Mouse (Mus musculus): ENCODE data around the gene Gdpd2. TPM values are rescaled to one million over a fixed set of nuclear protein-coding genes. Genes with fewer than 3 reads are reported as not detected.

The Gdpd2 gene
- polyA plus RNA-seq (2014; fragmentation: Nextera tagmentation; extraction: Ambion mirVana), result 0.20 and 0.30 TPM in 2 replicates

DNA sequence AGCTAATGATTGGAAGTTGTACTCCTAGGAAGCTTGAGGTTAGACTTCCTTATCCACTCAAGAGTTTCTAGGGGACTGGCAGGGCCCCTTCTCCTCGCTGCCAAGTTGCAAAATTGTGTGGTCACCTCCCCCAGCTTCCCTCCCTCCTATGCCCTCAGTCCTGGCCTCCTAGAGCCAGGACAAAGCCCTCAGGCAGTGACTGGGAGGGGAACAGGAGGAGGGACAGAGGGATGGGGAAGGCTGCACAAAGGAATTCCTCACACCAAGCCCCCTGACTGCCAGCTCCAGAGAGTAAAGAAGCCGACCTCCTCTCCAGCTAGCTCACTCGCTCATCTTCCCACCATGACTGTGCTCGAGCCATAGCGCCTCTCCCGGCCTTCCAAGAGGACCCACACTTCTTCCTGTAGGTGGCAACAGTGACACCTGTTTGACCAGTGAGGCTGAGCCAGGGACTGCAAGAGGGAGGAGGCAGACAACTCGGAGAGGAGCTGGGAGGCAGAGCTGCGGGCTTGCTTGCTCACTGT, at the start of gene Gdpd2:
TSS of gene Gdpd2 (plus strand) at position 209 of the 524 bp plus-strand sequence.
- 13% methylated on average over 8 of the region's 8 CpGs for WGBS
- peak; percentile 50 for DNase-seq
- H3K27ac ChIP-seq (ENCODE audit: low read depth), result no peak within 1 kb of the TSS
- TF ChIP-seq CTCF (IDR thresholded peaks at IDR 0.05; ENCODE audit: low read depth), result peak; percentile 51
- H3K9me3 ChIP-seq (ENCODE audit: low read depth, low read length), result no peaks in the 10 kb centered on the region
- H3K4me3 ChIP-seq (ENCODE audit: low read depth, low read length), result no peak within 1 kb of the TSS
- no peaks in the 10 kb centered on the region for H3K27me3 ChIP-seq (ENCODE audit: insufficient read depth, low read length)
- H3K9ac ChIP-seq, result no peak within 1 kb of the TSS
- H3K4me1 ChIP-seq (ENCODE audit: insufficient read depth), result no peaks in the 10 kb centered on the region
- H3K36me3 ChIP-seq (ENCODE audit: insufficient read depth), result peaks cover 24% of the 10 kb centered on the region
- H3K4me2 ChIP-seq, result peak within 1 kb of the TSS; percentile 35
- peak; percentile 75; the same call in 1 of the 2 replicates for ATAC-seq (ENCODE audit: insufficient read depth)

DNA sequence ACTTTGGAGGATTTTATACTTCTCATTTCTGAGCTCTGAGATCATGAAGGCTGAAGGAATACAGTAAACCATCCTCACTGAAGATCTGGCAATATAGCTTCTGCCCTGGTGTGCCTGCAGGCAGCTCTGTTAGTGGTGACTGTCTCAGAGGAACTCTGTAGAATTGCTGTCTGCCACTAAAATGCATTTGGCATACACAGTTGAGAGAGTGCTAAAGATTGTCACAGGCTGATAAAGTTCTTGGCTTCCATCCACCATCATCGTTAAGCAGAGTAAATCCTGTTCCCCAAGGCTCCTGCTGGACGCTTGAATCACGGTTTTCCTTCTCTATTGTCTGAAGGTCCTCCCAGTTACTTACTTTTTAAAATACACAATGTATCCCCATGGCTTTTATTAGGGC, 43.1 kb upstream of the Gdpd2 start:
- Histone ChIP-seq H3K36me3 (ENCODE audit: insufficient read depth) (peaks cover 22% of the 10 kb centered on the region), H3K9ac (no peak overlapping the region), H3K4me2 (no peak overlapping the region), H3K4me1 (ENCODE audit: insufficient read depth) (no peaks in the 10 kb centered on the region), H3K9me3 (ENCODE audit: low read depth, low read length) (no peaks in the 10 kb centered on the region), H3K4me3 (ENCODE audit: low read depth, low read length) (no peak overlapping the region), H3K27me3 (ENCODE audit: insufficient read depth, low read length) (no peaks in the 10 kb centered on the region), H3K27ac (ENCODE audit: low read depth) (no peak overlapping the region)
- TF ChIP-seq CTCF (IDR thresholded peaks at IDR 0.05; ENCODE audit: low read depth), result no peak
- no peak for ATAC-seq (ENCODE audit: insufficient read depth)
- WGBS, result 27% methylated on average over 3 of the region's 3 CpGs
- peak; percentile 30 for DNase-seq

DNA sequence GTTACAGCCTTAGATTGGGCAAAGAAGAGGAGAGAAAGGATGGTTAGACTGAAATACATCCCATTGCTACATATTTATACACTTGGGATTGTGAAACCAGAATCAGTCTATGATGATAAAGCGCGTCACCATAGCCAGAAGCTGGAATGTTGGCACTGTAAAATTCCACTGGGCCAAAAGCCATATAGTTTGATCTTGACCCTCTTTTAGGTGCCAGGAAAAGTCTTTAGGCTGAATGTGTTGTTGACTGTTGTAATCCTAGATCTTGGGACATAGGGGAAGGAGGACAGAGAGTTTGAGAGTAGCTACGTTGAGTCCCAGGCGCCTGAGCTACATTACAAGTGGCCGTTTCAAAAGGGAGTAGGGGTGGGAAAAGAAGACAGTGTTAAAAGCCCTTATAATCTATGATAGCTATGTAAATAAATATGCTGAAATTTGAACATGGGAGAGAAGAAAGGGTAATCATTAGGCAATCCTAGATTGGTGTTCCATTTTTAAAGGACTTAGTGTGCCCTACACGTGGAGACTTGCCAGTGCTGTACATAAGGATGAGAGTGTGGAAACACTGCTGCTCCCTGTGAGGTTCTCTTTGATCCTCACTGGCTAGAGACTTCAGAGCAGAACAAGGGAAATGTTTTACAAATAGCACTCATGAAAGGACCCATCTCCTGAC, 42.2 kb upstream of the Gdpd2 start:
- no peak overlapping the region for H3K4me3 ChIP-seq (ENCODE audit: low read depth, low read length)
- no peaks in the 10 kb centered on the region for H3K9me3 ChIP-seq (ENCODE audit: low read depth, low read length)
- H3K4me2 ChIP-seq, result no peak overlapping the region
- H3K9ac ChIP-seq, result no peak overlapping the region
- H3K4me1 ChIP-seq (ENCODE audit: insufficient read depth), result no peaks in the 10 kb centered on the region
- DNase-seq, result peak; percentile 48
- 70% methylated on average over 6 of the region's 6 CpGs for WGBS
- peaks cover 24% of the 10 kb centered on the region for H3K36me3 ChIP-seq (ENCODE audit: insufficient read depth)
- no peak overlapping the region for H3K27ac ChIP-seq (ENCODE audit: low read depth)
- no peak for TF ChIP-seq CTCF (IDR thresholded peaks at IDR 0.05; ENCODE audit: low read depth)
- H3K27me3 ChIP-seq (ENCODE audit: insufficient read depth, low read length), result no peaks in the 10 kb centered on the region
- no peak; the same call in 1 of the 2 replicates for ATAC-seq (ENCODE audit: insufficient read depth)

DNA sequence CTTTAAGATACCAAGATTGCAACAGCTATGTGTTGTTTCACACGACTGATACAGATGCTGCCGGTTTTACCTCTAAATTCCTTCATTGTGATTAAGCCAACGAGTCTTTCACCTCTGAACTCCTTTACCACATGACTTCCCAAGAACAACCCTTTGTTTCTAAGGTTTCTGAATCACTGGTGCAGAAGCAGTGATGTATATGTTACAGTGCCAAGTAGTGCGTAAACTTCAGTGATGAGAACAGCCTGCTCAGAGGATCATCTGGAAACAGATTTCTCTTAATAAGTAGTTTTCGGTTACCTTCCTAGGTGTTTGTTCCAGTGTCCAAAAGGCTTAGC, 41.7 kb upstream of the Gdpd2 start:
- 75% methylated on average over 5 of the region's 5 CpGs for WGBS
- DNase-seq, result no peak
- ATAC-seq (ENCODE audit: insufficient read depth), result no peak
- no peak overlapping the region for H3K27ac ChIP-seq (ENCODE audit: low read depth)
- no peak overlapping the region for H3K4me3 ChIP-seq (ENCODE audit: low read depth, low read length)
- H3K27me3 ChIP-seq (ENCODE audit: insufficient read depth, low read length), result no peaks in the 10 kb centered on the region
- TF ChIP-seq CTCF (IDR thresholded peaks at IDR 0.05; ENCODE audit: low read depth), result no peak
- H3K9ac ChIP-seq, result no peak overlapping the region
- H3K36me3 ChIP-seq (ENCODE audit: insufficient read depth), result peaks cover 28% of the 10 kb centered on the region
- H3K4me1 ChIP-seq (ENCODE audit: insufficient read depth), result no peaks in the 10 kb centered on the region
- H3K9me3 ChIP-seq (ENCODE audit: low read depth, low read length), result no peaks in the 10 kb centered on the region
- H3K4me2 ChIP-seq, result no peak overlapping the region

DNA sequence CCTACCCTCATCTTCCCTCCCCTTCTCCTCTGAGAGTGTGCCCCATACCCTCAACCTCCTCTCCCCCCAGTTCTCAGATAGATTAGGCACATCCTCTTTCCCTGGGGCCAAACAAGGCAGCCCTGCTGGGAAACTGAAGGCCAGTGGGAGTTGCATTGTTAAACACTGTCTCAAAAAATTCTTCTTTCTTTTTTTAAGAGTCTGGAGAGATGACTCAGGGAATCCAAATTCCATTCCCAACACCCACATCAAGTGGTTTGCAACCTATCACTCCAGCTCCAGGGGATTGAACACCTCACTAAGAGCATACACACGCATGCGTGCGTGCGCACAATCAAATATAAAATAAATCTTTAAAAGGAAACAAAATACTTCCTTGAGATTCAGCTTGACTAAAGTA, 32.9 kb upstream of the Gdpd2 start:
- no peaks in the 10 kb centered on the region for H3K9me3 ChIP-seq (ENCODE audit: low read depth, low read length)
- H3K4me2 ChIP-seq, result no peak overlapping the region
- peaks cover 44% of the 10 kb centered on the region for H3K36me3 ChIP-seq (ENCODE audit: insufficient read depth)

DNA sequence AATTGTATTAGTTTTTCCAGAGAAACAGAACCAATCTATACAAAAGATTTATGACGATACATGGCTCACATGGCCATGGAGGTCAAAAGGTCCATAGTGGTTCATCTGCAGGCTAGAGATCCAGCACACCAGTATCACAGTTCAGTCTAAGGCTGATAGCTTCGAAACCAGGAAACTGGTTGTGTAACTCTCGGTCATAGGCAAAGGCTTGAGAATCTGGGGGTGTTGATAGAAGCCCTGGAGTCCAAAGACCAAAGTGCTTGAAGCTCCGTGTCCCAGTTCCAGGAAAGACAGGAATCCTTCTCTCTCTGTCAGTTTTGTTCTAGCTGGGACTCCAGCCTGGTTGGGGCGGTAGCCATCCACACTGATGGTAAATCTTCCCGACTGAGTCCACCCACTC, 21.6 kb upstream of the Gdpd2 start:
- ATAC-seq (ENCODE audit: insufficient read depth), result no peak
- WGBS, result 86% methylated on average over 6 of the region's 6 CpGs

More for the DNA sequence above, 32.9 kb upstream of the Gdpd2 start:
- 94% methylated on average over 4 of the region's 4 CpGs for WGBS
- H3K4me1 ChIP-seq (ENCODE audit: insufficient read depth), result no peaks in the 10 kb centered on the region
- no peak for DNase-seq
- no peak for TF ChIP-seq CTCF (IDR thresholded peaks at IDR 0.05; ENCODE audit: low read depth)
- H3K27ac ChIP-seq (ENCODE audit: low read depth), result no peak overlapping the region
- no peaks in the 10 kb centered on the region for H3K27me3 ChIP-seq (ENCODE audit: insufficient read depth, low read length)
- no peak overlapping the region for H3K9ac ChIP-seq
- H3K4me3 ChIP-seq (ENCODE audit: low read depth, low read length), result no peak overlapping the region
- no peak for ATAC-seq (ENCODE audit: insufficient read depth)

DNA sequence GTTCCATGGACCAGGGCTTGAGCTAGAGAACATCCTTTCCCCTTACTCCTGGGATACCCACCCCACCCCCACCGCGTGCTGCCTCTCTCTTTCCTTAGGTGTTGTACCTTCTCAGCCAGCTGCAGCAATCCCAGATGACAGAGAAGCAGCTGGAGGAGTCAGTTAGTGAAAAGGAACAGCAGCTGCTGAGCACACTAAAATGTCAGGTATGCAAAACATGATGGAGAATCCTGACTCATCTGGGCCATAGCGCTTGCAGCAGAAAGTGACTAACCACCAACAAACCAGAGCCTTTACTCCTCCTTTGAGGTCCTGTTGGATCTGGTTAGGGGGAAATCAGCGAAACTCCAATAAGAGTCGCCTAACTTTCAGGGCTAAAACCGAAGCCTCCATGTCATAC, 13.5 kb upstream of the Gdpd2 start:
- Histone ChIP-seq H3K4me1 (ENCODE audit: insufficient read depth) (no peaks in the 10 kb centered on the region), H3K4me2 (no peak overlapping the region), H3K4me3 (ENCODE audit: low read depth, low read length) (no peak overlapping the region), H3K27ac (ENCODE audit: low read depth) (no peak overlapping the region), H3K27me3 (ENCODE audit: insufficient read depth, low read length) (no peaks in the 10 kb centered on the region), H3K36me3 (ENCODE audit: insufficient read depth) (peaks cover 78% of the 10 kb centered on the region), H3K9me3 (ENCODE audit: low read depth, low read length) (no peaks in the 10 kb centered on the region), H3K9ac (no peak overlapping the region)
- no peak for TF ChIP-seq CTCF (IDR thresholded peaks at IDR 0.05; ENCODE audit: low read depth)
- DNase-seq (no peak), ATAC-seq (ENCODE audit: insufficient read depth) (no peak)
- 95% methylated on average over 6 of the region's 6 CpGs for WGBS

More for the DNA sequence above, 21.6 kb upstream of the Gdpd2 start:
- Histone ChIP-seq H3K9me3 (ENCODE audit: low read depth, low read length) (no peaks in the 10 kb centered on the region), H3K9ac (no peak overlapping the region), H3K4me1 (ENCODE audit: insufficient read depth) (no peaks in the 10 kb centered on the region), H3K36me3 (ENCODE audit: insufficient read depth) (peaks cover 34% of the 10 kb centered on the region), H3K4me2 (no peak overlapping the region), H3K4me3 (ENCODE audit: low read depth, low read length) (no peak overlapping the region), H3K27ac (ENCODE audit: low read depth) (no peak overlapping the region), H3K27me3 (ENCODE audit: insufficient read depth, low read length) (no peaks in the 10 kb centered on the region)
- no peak for DNase-seq
- TF ChIP-seq CTCF (IDR thresholded peaks at IDR 0.05; ENCODE audit: low read depth), result no peak

Measured in lung, embryonic 14.5 days (tissue).